Mouse (Mus musculus): Measurements from ENCODE around the gene Ttc7b. TPM values are rescaled to one million over a fixed set of nuclear protein-coding genes. Genes with fewer than 3 reads are reported as not detected.
A peak's percentile ranks its signal among the peaks of the same experiment; 100 is the strongest.

The Ttc7b gene
- total and polyA plus RNA-seq, 3 experiments, result 71.6 to 84.4 (median 82.0) TPM

- intact Hi-C loops (cut with DNase I), result no loop called here
These were observed 204.5 kb downstream of the Ttc7b start for GRCm38 (mm10) chr12:100316094-100316493.

GRCm38 (mm10) chr12:100315119-100315885, 205.3 kb downstream of the Ttc7b start:
- no peak for DNase-seq
- H3K27me3 ChIP-seq (ENCODE audit: control insufficient read depth, insufficient read depth, low read length), result no peaks in the 10 kb centered on the region
- no peak for TF ChIP-seq EP300 (IDR thresholded peaks at IDR 0.05; ENCODE audit: insufficient read depth, low read depth, low read length)
- TF ChIP-seq CTCF (IDR thresholded peaks at IDR 0.05), result no peak
- TF ChIP-seq POLR2A (IDR thresholded peaks at IDR 0.05; ENCODE audit: insufficient read depth, low read depth, low read length), result no peak
- H3K36me3 ChIP-seq (ENCODE audit: control insufficient read depth, insufficient read depth, low read length), result no peaks in the 10 kb centered on the region; the same call in 1 of the 2 replicates
- H3K4me1 ChIP-seq (ENCODE audit: control insufficient read depth, insufficient read depth, low read length), result peaks cover 8% of the 10 kb centered on the region
- no peaks in the 10 kb centered on the region for H3K79me2 ChIP-seq (replicated peaks; ENCODE audit: control insufficient read depth, insufficient read depth, low read length)
- H3K9ac ChIP-seq (ENCODE audit: low read depth, low read length), result no peak overlapping the region
- 83% methylated on average over 8 of the region's 8 CpGs for WGBS
- intact Hi-C loops (cut with DNase I), result no loop called here
- H3K27ac ChIP-seq, result no peak overlapping the region
- H3K4me3 ChIP-seq, result no peak overlapping the region

More at GRCm38 (mm10) chr12:100316094-100316493, 204.5 kb downstream of the Ttc7b start:
- DNase-seq, result peak in 1 of 2 experiments; percentile 26
- TF ChIP-seq EP300 (IDR thresholded peaks at IDR 0.05; ENCODE audit: insufficient read depth, low read depth, low read length), result no peak
- TF ChIP-seq CTCF (IDR thresholded peaks at IDR 0.05), result no peak
- TF ChIP-seq POLR2A (IDR thresholded peaks at IDR 0.05; ENCODE audit: insufficient read depth, low read depth, low read length), result no peak
- Histone ChIP-seq H3K36me3 (ENCODE audit: control insufficient read depth, insufficient read depth, low read length) (no peaks in the 10 kb centered on the region; the same call in 1 of the 2 replicates), H3K4me3 (no peak overlapping the region), H3K79me2 (replicated peaks; ENCODE audit: control insufficient read depth, insufficient read depth, low read length) (no peaks in the 10 kb centered on the region), H3K4me1 (ENCODE audit: control insufficient read depth, insufficient read depth, low read length) (peaks cover 8% of the 10 kb centered on the region), H3K27ac (no peak overlapping the region), H3K27me3 (ENCODE audit: control insufficient read depth, insufficient read depth, low read length) (no peaks in the 10 kb centered on the region), H3K9ac (ENCODE audit: low read depth, low read length) (no peak overlapping the region)
- 65% methylated on average over 9 of the region's 9 CpGs for WGBS

GRCm38 (mm10) chr12:100313785-100314375, 206.7 kb downstream of the Ttc7b start:
- Histone ChIP-seq H3K79me2 (replicated peaks; ENCODE audit: control insufficient read depth, insufficient read depth, low read length) (no peaks in the 10 kb centered on the region), H3K27ac (no peak overlapping the region), H3K4me3 (no peak overlapping the region), H3K36me3 (ENCODE audit: control insufficient read depth, insufficient read depth, low read length) (no peaks in the 10 kb centered on the region; the same call in 1 of the 2 replicates), H3K9ac (ENCODE audit: low read depth, low read length) (no peak overlapping the region), H3K4me1 (ENCODE audit: control insufficient read depth, insufficient read depth, low read length) (peaks cover 6% of the 10 kb centered on the region; the same call in 1 of the 2 replicates), H3K27me3 (ENCODE audit: control insufficient read depth, insufficient read depth, low read length) (no peaks in the 10 kb centered on the region)
- TF ChIP-seq CTCF (IDR thresholded peaks at IDR 0.05) (no peak), POLR2A (IDR thresholded peaks at IDR 0.05; ENCODE audit: insufficient read depth, low read depth, low read length) (no peak), EP300 (IDR thresholded peaks at IDR 0.05; ENCODE audit: insufficient read depth, low read depth, low read length) (no peak)
- DNase-seq, result no peak
- intact Hi-C loops (cut with DNase I), result no loop called here
- 87% methylated on average over 12 of the region's 12 CpGs for WGBS

GRCm38 (mm10) chr12:100313209-100313608, 207.4 kb downstream of the Ttc7b start:
- no peaks in the 10 kb centered on the region; the same call in 1 of the 2 replicates for H3K36me3 ChIP-seq (ENCODE audit: control insufficient read depth, insufficient read depth, low read length)
- intact Hi-C loops (cut with DNase I), result no loop called here
- no peak for TF ChIP-seq CTCF (IDR thresholded peaks at IDR 0.05)
- no peak for TF ChIP-seq POLR2A (IDR thresholded peaks at IDR 0.05; ENCODE audit: insufficient read depth, low read depth, low read length)
- no peak for TF ChIP-seq EP300 (IDR thresholded peaks at IDR 0.05; ENCODE audit: insufficient read depth, low read depth, low read length)
- no peak overlapping the region for H3K4me3 ChIP-seq
- H3K4me1 ChIP-seq (ENCODE audit: control insufficient read depth, insufficient read depth, low read length), result peaks cover 7% of the 10 kb centered on the region; the same call in 1 of the 2 replicates
- no peak overlapping the region for H3K9ac ChIP-seq (ENCODE audit: low read depth, low read length)
- DNase-seq, result no peak
- H3K27ac ChIP-seq, result no peak overlapping the region
- no peaks in the 10 kb centered on the region for H3K79me2 ChIP-seq (replicated peaks; ENCODE audit: control insufficient read depth, insufficient read depth, low read length)
- 89% methylated on average over 6 of the region's 6 CpGs for WGBS
- H3K27me3 ChIP-seq (ENCODE audit: control insufficient read depth, insufficient read depth, low read length), result no peaks in the 10 kb centered on the region

GRCm38 (mm10) chr12:100310471-100311392, 209.9 kb downstream of the Ttc7b start:
- Histone ChIP-seq H3K36me3 (ENCODE audit: control insufficient read depth, insufficient read depth, low read length) (no peaks in the 10 kb centered on the region), H3K9ac (ENCODE audit: low read depth, low read length) (no peak overlapping the region), H3K4me3 (no peak overlapping the region), H3K27me3 (ENCODE audit: control insufficient read depth, insufficient read depth, low read length) (no peaks in the 10 kb centered on the region), H3K27ac (peak overlapping the region; percentile 55), H3K79me2 (replicated peaks; ENCODE audit: control insufficient read depth, insufficient read depth, low read length) (no peaks in the 10 kb centered on the region), H3K4me1 (ENCODE audit: control insufficient read depth, insufficient read depth, low read length) (peaks cover 10% of the 10 kb centered on the region)
- 53% methylated on average over 6 of the region's 6 CpGs for WGBS
- DNase-seq, result peak in 1 of 2 experiments; percentile 44
- no peak for TF ChIP-seq POLR2A (IDR thresholded peaks at IDR 0.05; ENCODE audit: insufficient read depth, low read depth, low read length)
- TF ChIP-seq CTCF (IDR thresholded peaks at IDR 0.05), result peak; percentile 55
- intact Hi-C loops (cut with DNase I), result no loop called here

All from heart, adult 2 months (tissue).